Mouse (Mus musculus): Measurements from ENCODE around the gene Retreg3. TPM values are rescaled to one million over a fixed set of nuclear protein-coding genes. Genes with fewer than 3 reads are reported as not detected.

Gene Retreg3
- total and polyA plus RNA-seq, 3 experiments = 17.0 to 23.4 TPM; not detected in 1

GRCm38 (mm10) chr11:101155728-101156371, 36.2 kb upstream of the Retreg3 start, which contains the start of gene Tubg2:
TSS of gene Tubg2 (plus strand) at chr11:101155907.
- Histone ChIP-seq H3K36me3 (ENCODE audit: control insufficient read depth in 1 of 2, insufficient read depth in 2 of 2, low read length in 2 of 2) (no peaks in the 10 kb centered on the region), H3K4me1 (ENCODE audit: control insufficient read depth in 1 of 2, insufficient read depth in 2 of 2, low read length in 2 of 2) (no peaks in the 10 kb centered on the region), H3K27me3 (ENCODE audit: control insufficient read depth in 1 of 2, insufficient read depth in 2 of 2, low read length in 2 of 2) (peaks cover 1 to 3% of the 10 kb centered on the region in 2 experiments; a peak in 2 of 4 replicates), H3K9ac (ENCODE audit: control insufficient read depth, low read depth, low read length, poor library complexity, severe bottlenecking) (no peak within 1 kb of the TSS), H3K4me3 (ENCODE audit: control insufficient read depth in 1 of 2, insufficient read depth in 1 of 2, low read depth in 2 of 2, low read length in 2 of 2) (no peak within 1 kb of the TSS), H3K27ac (ENCODE audit: control insufficient read depth, low read depth, low read length) (no peak within 1 kb of the TSS), H3K79me2 (ENCODE audit: control insufficient read depth, insufficient read depth, low read length, poor library complexity) (no peaks in the 10 kb centered on the region), H3K9me3 (replicated peaks; ENCODE audit: insufficient read depth, low read length) (no peaks in the 10 kb centered on the region)
- TF ChIP-seq MYB (IDR thresholded peaks at IDR 0.05; ENCODE audit: low read depth, low read length) (no peak), ELF1 (IDR thresholded peaks at IDR 0.05; ENCODE audit: low read depth, low read length) (no peak), E2F4 (IDR thresholded peaks at IDR 0.05; ENCODE audit: borderline replicate concordance, low read depth, low read length) (no peak), NRF1 (IDR thresholded peaks at IDR 0.05; ENCODE audit: insufficient read depth, low read depth, low read length, poor library complexity, severe bottlenecking) (no peak), GATA1 (IDR thresholded peaks at IDR 0.05; ENCODE audit: low read depth, low read length) (no peak), CHD2 (IDR thresholded peaks at IDR 0.05; ENCODE audit: low read length) (no peak), MAX (IDR thresholded peaks at IDR 0.05; ENCODE audit: low read length) (no peak), USF2 (IDR thresholded peaks at IDR 0.05; ENCODE audit: borderline replicate concordance in 1 of 2, insufficient read depth in 1 of 2, low read depth in 1 of 2, low read length in 2 of 2) (no peak), POLR2AphosphoS5 (IDR thresholded peaks at IDR 0.05; ENCODE audit: borderline replicate concordance, low read depth, low read length) (no peak), SIN3A (IDR thresholded peaks at IDR 0.05; ENCODE audit: low read length) (no peak), POLR2A (IDR thresholded peaks at IDR 0.05; ENCODE audit: control insufficient read depth in 1 of 2, insufficient read depth in 1 of 2, low read depth in 1 of 2, low read length in 2 of 2, poor library complexity in 1 of 2) (no peak)
- no peak for DNase-seq (ENCODE audit: low read depth, low spot score)

GRCm38 (mm10) chr11:101155151-101155550, 35.5 kb upstream of the Retreg3 start:
- TF ChIP-seq USF1 (IDR thresholded peaks at IDR 0.05; ENCODE audit: low read depth, low read length) = no peak
- no peak for TF ChIP-seq NELFE (IDR thresholded peaks at IDR 0.05; ENCODE audit: low read depth, low read length)
- no peak for TF ChIP-seq ZMIZ1 (IDR thresholded peaks at IDR 0.05; ENCODE audit: low read depth, low read length)
- no peak for TF ChIP-seq POLR2A (IDR thresholded peaks at IDR 0.05; ENCODE audit: control insufficient read depth in 1 of 2, insufficient read depth in 1 of 2, low read depth in 1 of 2, low read length in 2 of 2, poor library complexity in 1 of 2)
- TF ChIP-seq MYB (IDR thresholded peaks at IDR 0.05; ENCODE audit: low read depth, low read length) = no peak
- TF ChIP-seq RAD21 (IDR thresholded peaks at IDR 0.05; ENCODE audit: low read depth, low read length) = no peak
- TF ChIP-seq JUND (IDR thresholded peaks at IDR 0.05; ENCODE audit: low read depth, low read length) = no peak
- Histone ChIP-seq H3K4me3 (ENCODE audit: control insufficient read depth in 1 of 2, insufficient read depth in 1 of 2, low read depth in 2 of 2, low read length in 2 of 2) (no peak overlapping the region), H3K27me3 (ENCODE audit: control insufficient read depth in 1 of 2, insufficient read depth in 2 of 2, low read length in 2 of 2) (peaks cover 1 to 3% of the 10 kb centered on the region in 2 experiments; a peak in 2 of 4 replicates)

More at GRCm38 (mm10) chr11:101155151-101155550, 35.5 kb upstream of the Retreg3 start:
- Histone ChIP-seq H3K27ac (ENCODE audit: control insufficient read depth, low read depth, low read length) (no peak overlapping the region), H3K4me1 (ENCODE audit: control insufficient read depth in 1 of 2, insufficient read depth in 2 of 2, low read length in 2 of 2) (no peaks in the 10 kb centered on the region), H3K79me2 (ENCODE audit: control insufficient read depth, insufficient read depth, low read length, poor library complexity) (no peaks in the 10 kb centered on the region), H3K36me3 (ENCODE audit: control insufficient read depth in 1 of 2, insufficient read depth in 2 of 2, low read length in 2 of 2) (no peaks in the 10 kb centered on the region), H3K9me3 (replicated peaks; ENCODE audit: insufficient read depth, low read length) (no peaks in the 10 kb centered on the region), H3K9ac (ENCODE audit: control insufficient read depth, low read depth, low read length, poor library complexity, severe bottlenecking) (no peak overlapping the region)
- no peak for DNase-seq (ENCODE audit: low read depth, low spot score)

Data from MEL (cell line).